Mouse (Mus musculus) lung, embryonic 14.5 days (tissue): ENCODE data around the gene Tor1b. TPM values are rescaled to one million over a fixed set of nuclear protein-coding genes. Genes with fewer than 3 reads are reported as not detected.
"Not testable (repeated sequence)": the region's sequence is repeated elsewhere in the genome, so short reads cannot be mapped to it uniquely, and the experiment has no call there.

Source experiments
- ATAC-seq: fragments of 200-750 bp; cut with Nextera tagmentation; 2 replicates; pipeline ENCODE4 v1.8.0; 2017; ENCODE audit warnings: mild to moderate bottlenecking, moderate TSS enrichment, moderate library complexity; ENCODE audit not compliant: insufficient read depth
- DNase-seq: peaks from one replicate; pipeline ENCODE4 v3.0.0-alpha.2; 2015
- H3K27ac ChIP-seq: fragments of 300-500 bp; sonication (generic); 2 replicates; pipeline ENCODE4 v1.5.1; 2014; ENCODE audit warnings: low read depth, mild to moderate bottlenecking, moderate library complexity
- H3K27me3 ChIP-seq: fragments of 300-500 bp; sonication (generic); 2 replicates; pipeline ENCODE4 v1.6.1; 2014; ENCODE audit warnings: low read length, control low read depth; ENCODE audit not compliant: insufficient read depth
- H3K36me3 ChIP-seq: fragments of 300-500 bp; sonication (generic); 2 replicates; pipeline ENCODE4 v1.6.1; 2014; ENCODE audit warnings: control low read depth; ENCODE audit not compliant: insufficient read depth
- H3K4me1 ChIP-seq: fragments of 300-500 bp; sonication (generic); 2 replicates; pipeline ENCODE4 v1.6.1; 2014; ENCODE audit warnings: antibody characterized with exemption, control low read depth; ENCODE audit not compliant: insufficient read depth
- H3K4me2 ChIP-seq: fragments of 300-500 bp; sonication (generic); 2 replicates; pipeline ENCODE4 v1.6.1; 2014; ENCODE audit warnings: mild to moderate bottlenecking
- H3K4me3 ChIP-seq: fragments of 300-500 bp; sonication (generic); 2 replicates; pipeline ENCODE4 v1.5.1; 2014; ENCODE audit warnings: low read depth, low read length
- H3K9ac ChIP-seq: fragments of 300-500 bp; sonication (generic); 2 replicates; pipeline ENCODE4 v1.6.1; 2014
- H3K9me3 ChIP-seq: fragments of 300-500 bp; sonication (generic); 2 replicates; pipeline ENCODE4 v1.6.1; 2016; ENCODE audit warnings: low read depth, low read length, control low read depth
- CTCF ChIP-seq: IDR thresholded peaks from 2 replicates; pipeline ENCODE4 v1.5.1; 2016; ENCODE audit warnings: antibody characterized with exemption, low read depth
- WGBS: fragments of 180-500 bp; shearing (Covaris S2); extraction: QIAGEN DNeasy Blood & Tissue Kit; methylation state at CpG from one replicate; pipeline ENCODE4 v1.1.7; 2014; 5-methylcytosine and 5-hydroxymethylcytosine counted together
- polyA plus RNA-seq: library from polyadenylated mRNA; unstranded; fragments of >200 nt; fragmentation: Nextera tagmentation; extraction: Ambion mirVana; gene quantifications from 2 replicates; pipeline ENCODE4 v1.2.1, GENCODE M21; 2014

The Tor1b gene
- polyA plus RNA-seq, 1 experiment from 2014 or later: 41.0 TPM

GRCm38 (mm10) chr2:30925181-30925580, 27.6 kb upstream of the Tor1b start:
- H3K9ac ChIP-seq: no peak overlapping the region
- H3K27me3 ChIP-seq: no peaks in the 10 kb centered on the region
- no peak for TF ChIP-seq CTCF
- peak overlapping the region; percentile 55; the same call in 1 of the 2 replicates for H3K27ac ChIP-seq
- ATAC-seq: no peak
- H3K4me2 ChIP-seq: no peak overlapping the region
- H3K4me1 ChIP-seq: peaks cover 27% of the 10 kb centered on the region
- H3K9me3 ChIP-seq: no peaks in the 10 kb centered on the region
- H3K36me3 ChIP-seq: no peaks in the 10 kb centered on the region
- 79% methylated on average over 4 of the region's 4 CpGs for WGBS
- no peak for DNase-seq
- no peak overlapping the region for H3K4me3 ChIP-seq

- Histone ChIP-seq H3K4me2 (peak overlapping the region; percentile 13; the same call in 1 of the 2 replicates), H3K36me3 (no peaks in the 10 kb centered on the region), H3K27ac (peak overlapping the region; percentile 96), H3K4me3 (no peak overlapping the region), H3K9ac (no peak overlapping the region; the same call in 1 of the 2 replicates), H3K9me3 (no peaks in the 10 kb centered on the region), H3K27me3 (no peaks in the 10 kb centered on the region), H3K4me1 (peaks cover 27% of the 10 kb centered on the region)
- 44% methylated on average over 4 of the region's 4 CpGs for WGBS
- ATAC-seq (peak; percentile 38; the same call in 1 of the 2 replicates), DNase-seq (peak; percentile 88)
- TF ChIP-seq CTCF: no peak
These were observed 26.4 kb upstream of the Tor1b start for GRCm38 (mm10) chr2:30926381-30926780.

GRCm38 (mm10) chr2:30927151-30927781, 25.5 kb upstream of the Tor1b start:
- H3K27ac ChIP-seq: peak overlapping the region; percentile 96

GRCm38 (mm10) chr2:30927844-30928628, 24.7 kb upstream of the Tor1b start:
- H3K4me1 ChIP-seq: peaks cover 27% of the 10 kb centered on the region
- DNase-seq (peak; percentile 95), ATAC-seq (peak; percentile 51)
- H3K36me3 ChIP-seq: no peaks in the 10 kb centered on the region
- H3K4me3 ChIP-seq: no peak overlapping the region
- peak; percentile 96 for TF ChIP-seq CTCF
- H3K27ac ChIP-seq: peak overlapping the region; percentile 96
- no peaks in the 10 kb centered on the region for H3K27me3 ChIP-seq
- H3K4me2 ChIP-seq: 0 out of 2 replicates have a peak overlapping the region, but pooled peaks have one; percentile 18
- 18% methylated on average over 14 of the region's 14 CpGs for WGBS
- no peak overlapping the region for H3K9ac ChIP-seq
- no peaks in the 10 kb centered on the region for H3K9me3 ChIP-seq

More at GRCm38 (mm10) chr2:30927151-30927781, 25.5 kb upstream of the Tor1b start:
- Histone ChIP-seq H3K9ac (no peak overlapping the region; the same call in 1 of the 2 replicates), H3K4me3 (no peak overlapping the region), H3K9me3 (no peaks in the 10 kb centered on the region), H3K27me3 (no peaks in the 10 kb centered on the region), H3K36me3 (no peaks in the 10 kb centered on the region), H3K4me1 (peaks cover 27% of the 10 kb centered on the region), H3K4me2 (peak overlapping the region; percentile 13; the same call in 1 of the 2 replicates)
- peak; percentile 76 for ATAC-seq
- DNase-seq: peak; percentile 88
- WGBS: 23% methylated on average over 9 of the region's 9 CpGs
- no peak for TF ChIP-seq CTCF

GRCm38 (mm10) chr2:30928893-30929482, 23.8 kb upstream of the Tor1b start:
- DNase-seq (peak; percentile 41), ATAC-seq (peak; percentile 21; the same call in 1 of the 2 replicates)
- H3K27me3 ChIP-seq: no peaks in the 10 kb centered on the region
- H3K27ac ChIP-seq: 0 out of 2 replicates have a peak overlapping the region, but pooled peaks have one; percentile 71
- peaks cover 27% of the 10 kb centered on the region for H3K4me1 ChIP-seq
- H3K4me3 ChIP-seq: 0 out of 2 replicates have a peak overlapping the region, but pooled peaks have one; percentile 27
- no peaks in the 10 kb centered on the region for H3K36me3 ChIP-seq
- 23% methylated on average over 12 of the region's 12 CpGs for WGBS
- H3K9ac ChIP-seq: peak overlapping the region; percentile 23; the same call in 1 of the 2 replicates
- H3K9me3 ChIP-seq: no peaks in the 10 kb centered on the region
- TF ChIP-seq CTCF: no peak
- peak overlapping the region; percentile 66 for H3K4me2 ChIP-seq

- ATAC-seq: peak; percentile 33; the same call in 1 of the 2 replicates
- H3K27me3 ChIP-seq: no peaks in the 10 kb centered on the region
- 2% methylated on average over 23 of the region's 23 CpGs for WGBS
- peak within 1 kb of the TSS; percentile 71; the same call in 1 of the 2 replicates for H3K27ac ChIP-seq
- peak within 1 kb of the TSS; percentile 66 for H3K4me2 ChIP-seq
- H3K4me1 ChIP-seq: peaks cover 27% of the 10 kb centered on the region
- peak; percentile 88 for DNase-seq
- H3K4me3 ChIP-seq: peak within 1 kb of the TSS; percentile 27
- peak; percentile 76 for TF ChIP-seq CTCF
- H3K9me3 ChIP-seq: no peaks in the 10 kb centered on the region
- H3K9ac ChIP-seq: peak within 1 kb of the TSS; percentile 23
- H3K36me3 ChIP-seq: no peaks in the 10 kb centered on the region
These were observed 23.2 kb upstream of the Tor1b start, which contains the start of gene Ptges for GRCm38 (mm10) chr2:30929483-30930045. TSS of gene Ptges (minus strand) at chr2:30929863.

GRCm38 (mm10) chr2:30930846-30931245, 21.9 kb upstream of the Tor1b start:
- H3K27me3 ChIP-seq, H3K4me3 ChIP-seq, DNase-seq, ATAC-seq, H3K9me3 ChIP-seq, H3K27ac ChIP-seq, H3K9ac ChIP-seq, H3K4me2 ChIP-seq, H3K36me3 ChIP-seq: not testable (repeated sequence)
- H3K4me1 ChIP-seq: peaks cover 21% of the 10 kb centered on the region
- 80% methylated on average over 2 of the region's 2 CpGs for WGBS
